Mouse (Mus musculus): Measurements from ENCODE around the gene Scube2. TPM values are rescaled to one million over a fixed set of nuclear protein-coding genes. Genes with fewer than 3 reads are reported as not detected.

The Scube2 gene
- under 1 TPM; 0.82 to 0.88 TPM for total RNA-seq (2021)
- long read RNA-seq, experiment 1 = 0 reads
- long read RNA-seq, experiment 2, partial matches to known transcripts = 0 of 1 reads
- long read RNA-seq, experiment 2, other reads (novel, unspliced or antisense) = 0 of 1 reads

GRCm38 (mm10) chr7:109865370-109866229, at the start of gene Scube2:
Gene Scube2, minus strand, starts transcription at chr7:109865679.
- DNase-seq (ENCODE audit: low spot score in 2 of 2) = no peak
- intact Hi-C loops (cut with DNase I) = no loop called here

- DNase-seq (ENCODE audit: low spot score in 2 of 2) = no peak
- intact Hi-C loops (cut with DNase I) = no loop called here
These were observed 40.7 kb upstream of the Scube2 start for GRCm38 (mm10) chr7:109906165-109906564.

GRCm38 (mm10) chr7:109900921-109901320, 35.4 kb upstream of the Scube2 start:
- no peak for DNase-seq (ENCODE audit: low spot score in 2 of 2)
- intact Hi-C loops (cut with DNase I) = no loop called here

GRCm38 (mm10) chr7:109898911-109899310, 33.4 kb upstream of the Scube2 start:
- intact Hi-C loops (cut with DNase I) = loop anchor here (10.0 kb wide), 1 partner anchor 144 kb away; the partner anchor contains the start of gene Tmem9b
- no peak for DNase-seq (ENCODE audit: low spot score in 2 of 2)

- peak; percentile 84 to 89 for DNase-seq (ENCODE audit: low spot score in 2 of 2)
- intact Hi-C loops (cut with DNase I) = loop anchor here (2.0 to 10.0 kb wide), 2 partner anchors 100 to 138 kb away; partner anchors contain the start of gene Tmem9b
These were observed 27.1 kb upstream of the Scube2 start for GRCm38 (mm10) chr7:109892530-109892929.

GRCm38 (mm10) chr7:109891786-109892185, 26.3 kb upstream of the Scube2 start:
- no peak for DNase-seq (ENCODE audit: low spot score in 2 of 2)
- intact Hi-C loops (cut with DNase I) = loop anchor here (2.0 to 10.0 kb wide), 2 partner anchors 99 to 137 kb away; partner anchors contain the start of gene Tmem9b

- DNase-seq (ENCODE audit: low spot score in 2 of 2) = no peak
- intact Hi-C loops (cut with DNase I) = loop anchor here (10.0 kb wide), 1 partner anchor 135 kb away; the partner anchor contains the start of gene Tmem9b
These were observed 24.8 kb upstream of the Scube2 start for GRCm38 (mm10) chr7:109890256-109890655.

GRCm38 (mm10) chr7:109889300-109889699, 23.8 kb upstream of the Scube2 start:
- intact Hi-C loops (cut with DNase I) = no loop called here
- no peak for DNase-seq (ENCODE audit: low spot score in 2 of 2)

- DNase-seq (ENCODE audit: low spot score in 2 of 2) = no peak
- intact Hi-C loops (cut with DNase I) = no loop called here
These were observed 20.8 kb upstream of the Scube2 start for GRCm38 (mm10) chr7:109886249-109886648.

- DNase-seq (ENCODE audit: low spot score in 2 of 2) = no peak
These were observed 17.1 kb upstream of the Scube2 start for GRCm38 (mm10) chr7:109882574-109882973.

GRCm38 (mm10) chr7:109881561-109882099, 16.2 kb upstream of the Scube2 start:
- no peak for DNase-seq (ENCODE audit: low spot score in 2 of 2)
- intact Hi-C loops (cut with DNase I) = no loop called here

More at GRCm38 (mm10) chr7:109882574-109882973, 17.1 kb upstream of the Scube2 start:
- intact Hi-C loops (cut with DNase I) = no loop called here

GRCm38 (mm10) chr7:109879158-109879557, 13.7 kb upstream of the Scube2 start:
- intact Hi-C loops (cut with DNase I) = loop anchor here (5.0 kb wide), 1 partner anchor 87 kb away; no protein-coding TSS in a partner anchor
- no peak for DNase-seq (ENCODE audit: low spot score in 2 of 2)

- no peak for DNase-seq (ENCODE audit: low spot score in 2 of 2)
- intact Hi-C loops (cut with DNase I) = loop anchor here (5.0 kb wide), 1 partner anchor 84 kb away; no protein-coding TSS in a partner anchor
These were observed 10.6 kb upstream of the Scube2 start for GRCm38 (mm10) chr7:109876085-109876484.

- no peak for DNase-seq (ENCODE audit: low spot score in 2 of 2)
- intact Hi-C loops (cut with DNase I) = loop anchor here (5.0 kb wide), 1 partner anchor 83 kb away; no protein-coding TSS in a partner anchor
These were observed 10.1 kb upstream of the Scube2 start for GRCm38 (mm10) chr7:109875598-109875997.

GRCm38 (mm10) chr7:109875033-109875432, 9.6 kb upstream of the Scube2 start:
- intact Hi-C loops (cut with DNase I) = loop anchor here (5.0 kb wide), 1 partner anchor 83 kb away; no protein-coding TSS in a partner anchor
- DNase-seq (ENCODE audit: low spot score in 2 of 2) = no peak

GRCm38 (mm10) chr7:109873170-109873569, 7.7 kb upstream of the Scube2 start:
- intact Hi-C loops (cut with DNase I) = no loop called here
- no peak for DNase-seq (ENCODE audit: low spot score in 2 of 2)

- intact Hi-C loops (cut with DNase I) = no loop called here
- DNase-seq (ENCODE audit: low spot score in 2 of 2) = no peak
These were observed 5.8 kb upstream of the Scube2 start for GRCm38 (mm10) chr7:109871232-109871631.

- DNase-seq (ENCODE audit: low spot score in 2 of 2) = peak; percentile 36 to 39
- intact Hi-C loops (cut with DNase I) = no loop called here
These were observed 3.0 kb upstream of the Scube2 start for GRCm38 (mm10) chr7:109868498-109868897.

- intact Hi-C loops (cut with DNase I) = no loop called here
- no peak for DNase-seq (ENCODE audit: low spot score in 2 of 2)
These were observed 1.2 kb upstream of the Scube2 start for GRCm38 (mm10) chr7:109866643-109867042.

GRCm38 (mm10) chr7:109863561-109863960, 1.9 kb downstream of the Scube2 start:
- intact Hi-C loops (cut with DNase I) = no loop called here

More at GRCm38 (mm10) chr7:109863561-109863960, 1.9 kb downstream of the Scube2 start:
- no peak for DNase-seq (ENCODE audit: low spot score in 2 of 2)

Data from left cerebral cortex, postnatal 14 days (tissue).